Mouse (Mus musculus) lung, embryonic 16.5 days (tissue): ENCODE results near the gene Rasal2. TPM values are rescaled to one million over a fixed set of nuclear protein-coding genes. Genes with fewer than 3 reads are reported as not detected.

ENCODE experiments used
- ATAC-seq: fragments of 200-750 bp; cut with Nextera tagmentation; 2 replicates; pipeline ENCODE4 v1.8.0; 2017; ENCODE audit warnings: low read depth, mild to moderate bottlenecking, moderate library complexity
- H3K27ac ChIP-seq: fragments of 300-500 bp; sonication (generic); 2 replicates; pipeline ENCODE4 v1.5.1; 2014; ENCODE audit warnings: mild to moderate bottlenecking, control low read depth, low read length
- H3K27me3 ChIP-seq: fragments of 300-500 bp; sonication (generic); 2 replicates; pipeline ENCODE4 v1.6.1; 2014; ENCODE audit warnings: low read depth, low read length, mixed read lengths; ENCODE audit not compliant: control insufficient read depth, insufficient read depth
- H3K36me3 ChIP-seq: fragments of 300-500 bp; sonication (generic); 2 replicates; pipeline ENCODE4 v1.6.1; 2014; ENCODE audit warnings: low read length; ENCODE audit not compliant: control insufficient read depth, insufficient read depth
- H3K4me1 ChIP-seq: fragments of 300-500 bp; sonication (generic); replicated peaks from 2 replicates; pipeline ENCODE4 v1.6.1; 2014; ENCODE audit warnings: low read length, mixed read lengths; ENCODE audit not compliant: control insufficient read depth, insufficient read depth
- H3K4me2 ChIP-seq: fragments of 300-500 bp; sonication (generic); 2 replicates; pipeline ENCODE4 v1.6.1; 2014; ENCODE audit warnings: low read depth, low read length, control low read depth
- H3K4me3 ChIP-seq: fragments of 300-500 bp; sonication (generic); 2 replicates; pipeline ENCODE4 v1.5.1; 2014; ENCODE audit warnings: mild to moderate bottlenecking, low read length, control low read depth
- H3K9ac ChIP-seq: fragments of 300-500 bp; sonication (generic); 2 replicates; pipeline ENCODE4 v1.6.1; 2014; ENCODE audit warnings: low read length, control low read depth
- H3K9me3 ChIP-seq: fragments of 300-500 bp; sonication (generic); 2 replicates; pipeline ENCODE4 v1.6.1; 2016; ENCODE audit warnings: low read length; ENCODE audit not compliant: control insufficient read depth
- WGBS: fragments of 180-500 bp; shearing (Covaris S2); extraction: QIAGEN DNeasy Blood & Tissue Kit; methylation state at CpG from one replicate; pipeline ENCODE4 v1.1.7; 2014; 5-methylcytosine and 5-hydroxymethylcytosine counted together
- polyA plus RNA-seq: library from polyadenylated mRNA; unstranded; fragments of >200 nt; fragmentation: Nextera tagmentation; extraction: Ambion mirVana; gene quantifications from 2 replicates; pipeline ENCODE4 v1.2.1, GENCODE M21; 2015

Rasal2 gene
- polyA plus RNA-seq, 1 experiment from 2014 or later: 8.5 TPM

DNA sequence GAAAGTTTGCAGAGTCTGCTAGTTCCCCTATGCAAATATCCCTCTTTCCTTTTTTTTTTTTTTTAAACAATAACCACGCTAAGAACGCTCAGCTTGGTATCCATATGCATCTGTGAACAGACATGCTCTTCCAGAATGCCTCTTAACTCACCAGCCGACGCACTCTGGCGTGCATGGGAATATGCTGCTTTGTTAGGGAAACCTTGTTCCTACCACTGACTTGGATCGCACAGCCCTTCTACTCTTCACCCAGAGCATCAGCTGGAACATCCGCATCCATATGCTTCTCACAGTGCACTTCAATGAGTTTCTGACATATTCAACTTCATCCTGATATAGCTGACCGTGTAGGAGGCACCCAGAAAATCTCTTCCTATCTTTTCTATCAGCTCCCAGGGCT is 243.1 kb downstream of the Rasal2 start:
- no peaks in the 10 kb centered on the region for H3K4me1 ChIP-seq
- H3K27ac ChIP-seq: no peak overlapping the region
- WGBS: 85% methylated on average over 8 of the region's 8 CpGs
- no peak overlapping the region for H3K4me3 ChIP-seq
- no peak overlapping the region for H3K4me2 ChIP-seq
- H3K9me3 ChIP-seq: no peaks in the 10 kb centered on the region
- H3K36me3 ChIP-seq: no peaks in the 10 kb centered on the region
- ATAC-seq: no peak
- no peaks in the 10 kb centered on the region for H3K27me3 ChIP-seq
- H3K9ac ChIP-seq: no peak overlapping the region

DNA sequence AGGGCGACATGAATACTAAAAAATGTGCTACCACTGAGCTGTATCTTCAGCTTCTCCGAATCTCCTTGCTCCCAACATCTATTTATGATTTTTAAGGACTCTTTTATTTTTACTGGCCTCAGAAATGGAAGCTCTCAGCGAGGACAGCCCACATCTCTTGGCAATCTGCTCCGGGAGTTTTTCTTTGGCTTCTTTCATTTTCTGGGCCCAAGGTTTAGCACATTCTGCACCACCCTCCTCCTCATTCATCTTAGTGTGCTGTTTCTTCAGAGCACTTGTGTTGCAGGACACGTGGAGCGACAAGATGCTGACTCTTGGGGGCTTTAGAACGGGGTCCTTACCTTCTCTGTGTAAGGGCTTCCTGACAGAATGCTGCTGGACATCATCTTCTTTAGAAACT is 243.5 kb downstream of the Rasal2 start:
- Histone ChIP-seq H3K36me3 (no peaks in the 10 kb centered on the region), H3K9me3 (no peaks in the 10 kb centered on the region), H3K4me1 (no peaks in the 10 kb centered on the region), H3K4me2 (no peak overlapping the region), H3K27ac (no peak overlapping the region), H3K4me3 (no peak overlapping the region), H3K9ac (no peak overlapping the region), H3K27me3 (no peaks in the 10 kb centered on the region)
- WGBS: 88% methylated on average over 7 of the region's 7 CpGs
- ATAC-seq: no peak

DNA sequence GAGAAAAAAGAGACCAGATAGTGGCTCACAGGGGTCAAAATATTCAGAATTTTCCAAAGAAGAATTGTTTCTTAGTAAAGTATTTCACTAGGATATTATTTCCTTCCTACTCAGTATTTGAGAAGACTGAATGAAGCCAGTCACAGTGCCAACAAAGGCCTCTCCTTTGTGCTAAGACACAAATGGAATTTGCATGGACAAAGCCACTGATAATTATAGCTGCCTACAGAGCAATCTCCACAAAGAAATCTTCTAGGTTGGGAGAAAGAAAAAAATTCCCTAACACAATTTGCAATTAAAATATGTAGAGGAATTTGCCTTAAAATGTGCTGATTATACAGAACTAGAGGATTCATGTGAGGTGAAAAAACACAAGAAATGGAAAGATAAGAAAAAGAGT is 258.6 kb downstream of the Rasal2 start:
- Histone ChIP-seq H3K36me3 (peaks cover 2% of the 10 kb centered on the region; the same call in 1 of the 2 replicates), H3K9me3 (no peaks in the 10 kb centered on the region), H3K27ac (no peak overlapping the region), H3K27me3 (no peaks in the 10 kb centered on the region), H3K4me2 (no peak overlapping the region), H3K4me1 (no peaks in the 10 kb centered on the region), H3K4me3 (no peak overlapping the region), H3K9ac (no peak overlapping the region)
- ATAC-seq: no peak

DNA sequence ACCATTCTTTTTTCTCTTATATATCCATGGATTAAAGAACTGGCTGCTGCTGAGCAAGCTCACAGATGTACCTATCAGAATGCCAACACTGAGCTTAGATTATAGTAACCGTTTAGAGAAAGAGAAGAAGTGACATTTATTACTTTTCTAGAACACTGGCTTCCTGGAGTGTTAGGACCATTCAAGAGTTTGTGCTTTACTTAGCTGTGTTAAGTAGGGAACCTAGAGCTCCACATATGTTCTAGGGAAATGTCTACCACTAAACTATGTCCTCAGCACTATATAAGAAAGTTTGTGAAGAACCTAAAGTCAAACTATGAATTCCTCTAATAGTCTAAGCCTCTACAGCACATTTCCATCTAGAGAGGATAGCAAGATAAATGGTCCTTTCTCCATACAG is 262.3 kb downstream of the Rasal2 start:
- Histone ChIP-seq H3K9me3 (no peaks in the 10 kb centered on the region), H3K4me1 (no peaks in the 10 kb centered on the region), H3K4me2 (no peak overlapping the region), H3K27me3 (no peaks in the 10 kb centered on the region), H3K27ac (no peak overlapping the region), H3K4me3 (no peak overlapping the region), H3K9ac (no peak overlapping the region), H3K36me3 (no peaks in the 10 kb centered on the region)
- no peak for ATAC-seq
- 56% methylated on average over 1 of the region's 1 CpGs for WGBS

DNA sequence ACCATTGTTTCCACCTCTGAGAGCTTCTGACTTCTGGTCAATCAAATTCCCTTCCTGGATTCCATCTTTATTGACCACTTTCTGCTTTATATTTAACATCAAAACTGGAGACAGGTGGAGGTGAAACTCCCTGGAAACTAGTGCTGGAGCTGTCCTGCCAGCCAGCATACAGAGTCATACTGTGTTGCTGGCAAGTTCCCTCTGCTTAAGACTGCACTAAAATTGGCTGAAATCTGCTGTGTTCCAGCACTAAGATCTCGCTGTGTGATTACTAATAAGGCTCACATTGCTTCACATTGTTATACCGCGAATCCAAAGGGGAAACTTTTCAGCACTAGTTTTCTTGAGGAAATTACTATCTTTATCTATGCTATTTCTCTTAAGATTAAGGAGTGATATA is 267.8 kb downstream of the Rasal2 start:
- 93% methylated on average over 3 of the region's 3 CpGs for WGBS
- ATAC-seq: no peak
- H3K4me2 ChIP-seq: no peak overlapping the region
- H3K4me1 ChIP-seq: no peaks in the 10 kb centered on the region
- H3K9ac ChIP-seq: no peak overlapping the region
- H3K4me3 ChIP-seq: no peak overlapping the region
- H3K9me3 ChIP-seq: no peaks in the 10 kb centered on the region
- no peaks in the 10 kb centered on the region for H3K36me3 ChIP-seq
- no peaks in the 10 kb centered on the region for H3K27me3 ChIP-seq
- no peak overlapping the region for H3K27ac ChIP-seq

DNA sequence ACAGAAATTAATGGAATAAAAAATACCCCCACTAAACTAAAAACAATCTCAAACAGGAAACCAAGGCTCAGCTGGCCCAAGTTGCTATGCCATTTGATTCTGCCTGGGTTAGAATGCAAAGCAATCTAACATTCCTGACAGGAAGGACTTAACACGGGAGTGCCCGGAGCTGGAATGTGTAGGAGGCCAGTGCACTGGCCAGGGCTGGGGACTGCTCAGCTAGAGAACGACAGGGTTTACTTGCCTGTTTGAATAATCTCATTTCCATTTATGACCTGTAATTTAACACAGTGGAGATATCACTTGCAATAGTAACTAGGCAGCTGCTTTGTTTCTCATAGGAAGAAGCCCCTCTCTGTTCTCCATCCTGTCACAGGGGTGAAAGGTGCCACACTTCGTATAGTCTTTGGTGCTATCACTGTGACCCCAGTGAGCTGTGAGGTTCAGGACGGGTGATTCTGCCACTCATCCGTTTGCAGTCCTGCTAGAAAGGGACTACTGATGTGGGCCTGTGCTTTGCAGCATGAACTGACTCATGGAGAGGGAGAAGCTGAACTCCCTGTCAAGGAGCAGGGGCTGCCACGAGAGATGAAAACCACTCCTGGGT is 269.0 kb downstream of the Rasal2 start:
- no peaks in the 10 kb centered on the region for H3K9me3 ChIP-seq
- H3K27ac ChIP-seq: no peak overlapping the region
- H3K36me3 ChIP-seq: no peaks in the 10 kb centered on the region
- no peaks in the 10 kb centered on the region for H3K4me1 ChIP-seq
- H3K27me3 ChIP-seq: no peaks in the 10 kb centered on the region
- ATAC-seq: peak; percentile 56; the same call in 1 of the 2 replicates
- no peak overlapping the region for H3K4me2 ChIP-seq
- no peak overlapping the region for H3K9ac ChIP-seq
- 24% methylated on average over 7 of the region's 7 CpGs for WGBS
- no peak overlapping the region for H3K4me3 ChIP-seq

DNA sequence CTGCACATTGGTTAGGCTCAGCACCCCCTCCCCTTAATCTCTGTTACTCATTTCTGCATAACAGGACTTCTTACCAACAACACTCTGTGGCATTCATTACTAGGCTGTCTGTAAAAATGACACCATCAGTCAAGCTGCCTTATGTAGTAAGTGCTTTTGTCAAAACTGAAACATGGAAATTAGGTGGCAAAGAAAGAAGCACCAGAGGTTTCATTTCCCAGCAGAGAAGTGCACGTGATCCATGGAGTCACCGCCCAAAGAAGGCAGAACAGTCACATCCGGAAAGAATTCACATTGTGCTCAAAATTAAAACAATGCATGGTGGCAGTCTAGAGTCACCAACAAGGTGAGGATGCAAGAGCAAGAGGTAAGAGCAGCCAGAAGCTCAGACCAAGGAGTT is 271.4 kb downstream of the Rasal2 start:
- Histone ChIP-seq H3K36me3 (no peaks in the 10 kb centered on the region), H3K27me3 (no peaks in the 10 kb centered on the region), H3K27ac (no peak overlapping the region), H3K4me3 (no peak overlapping the region), H3K9me3 (no peaks in the 10 kb centered on the region), H3K4me2 (no peak overlapping the region), H3K9ac (no peak overlapping the region), H3K4me1 (peaks cover 7% of the 10 kb centered on the region)
- ATAC-seq: no peak
- 78% methylated on average over 3 of the region's 3 CpGs for WGBS

DNA sequence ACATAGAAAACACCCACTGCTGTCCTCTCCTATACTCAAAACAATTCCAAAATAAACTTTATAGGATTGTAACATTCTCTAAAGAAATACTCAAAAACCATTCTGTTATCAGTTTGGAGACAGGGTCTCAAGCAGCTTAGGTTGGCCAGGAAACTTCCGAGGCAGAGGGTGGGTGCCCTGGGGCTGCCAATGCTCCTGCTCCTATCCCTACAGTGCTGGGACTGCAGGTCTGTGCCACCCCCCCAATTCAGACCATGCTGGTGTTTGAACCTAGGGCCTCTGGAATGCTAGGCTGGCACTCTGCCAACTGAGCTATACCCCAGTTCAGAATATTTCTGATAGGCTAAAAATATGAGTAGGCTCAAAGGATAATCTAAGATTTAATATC is 274.5 kb downstream of the Rasal2 start:
- WGBS: 61% methylated on average over 1 of the region's 1 CpGs
- Histone ChIP-seq H3K9ac (no peak overlapping the region), H3K36me3 (0 out of 2 replicates have a peak, but pooled peaks cover 2% of the 10 kb centered on the region), H3K27ac (no peak overlapping the region), H3K9me3 (no peaks in the 10 kb centered on the region), H3K4me1 (peaks cover 7% of the 10 kb centered on the region), H3K4me2 (no peak overlapping the region), H3K4me3 (no peak overlapping the region), H3K27me3 (no peaks in the 10 kb centered on the region)
- no peak for ATAC-seq

DNA sequence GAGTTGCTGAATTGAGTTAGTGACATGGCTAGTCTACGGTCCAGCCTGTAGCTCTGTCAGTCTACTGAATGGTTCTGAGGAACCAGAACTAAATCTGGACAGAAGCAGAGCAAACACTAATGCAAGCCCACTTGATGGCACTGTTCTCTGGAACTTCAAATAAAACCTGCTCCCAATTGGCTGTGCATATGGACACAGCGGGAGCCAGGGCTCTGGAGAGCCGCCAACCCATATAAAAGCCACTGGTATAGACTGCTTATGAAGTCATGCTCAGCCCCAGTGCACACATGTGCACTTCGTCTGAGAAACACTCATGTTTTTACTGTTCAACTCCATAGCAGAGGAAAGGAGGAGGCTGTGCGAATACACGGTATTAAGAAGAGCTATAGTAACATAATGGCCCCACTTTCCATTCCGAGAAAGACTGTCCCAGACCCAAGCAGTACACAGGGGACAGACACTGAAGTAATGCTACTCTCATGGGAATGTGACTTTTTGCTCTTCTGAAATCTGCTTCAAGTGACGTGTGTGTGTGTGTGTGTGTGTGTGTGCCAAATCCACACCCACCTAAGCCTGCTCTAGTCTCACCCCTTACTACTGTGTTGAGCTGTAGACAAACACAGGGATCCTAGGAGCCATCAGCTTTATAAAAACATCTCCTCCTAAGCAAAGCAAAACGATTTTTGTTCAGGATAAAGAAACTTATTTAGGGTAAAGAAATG is 275.1 kb downstream of the Rasal2 start:
- no peak overlapping the region for H3K9ac ChIP-seq
- no peaks in the 10 kb centered on the region for H3K27me3 ChIP-seq
- H3K4me3 ChIP-seq: no peak overlapping the region
- H3K27ac ChIP-seq: no peak overlapping the region
- no peak overlapping the region for H3K4me2 ChIP-seq
- 55% methylated on average over 9 of the region's 9 CpGs for WGBS
- H3K9me3 ChIP-seq: no peaks in the 10 kb centered on the region
- 0 out of 2 replicates have a peak, but pooled peaks cover 2% of the 10 kb centered on the region for H3K36me3 ChIP-seq
- ATAC-seq: peak; percentile 95
- H3K4me1 ChIP-seq: peaks cover 7% of the 10 kb centered on the region
